8 mouse cellular contexts compared by ENCODE assay signal in the genomic region with DNA sequence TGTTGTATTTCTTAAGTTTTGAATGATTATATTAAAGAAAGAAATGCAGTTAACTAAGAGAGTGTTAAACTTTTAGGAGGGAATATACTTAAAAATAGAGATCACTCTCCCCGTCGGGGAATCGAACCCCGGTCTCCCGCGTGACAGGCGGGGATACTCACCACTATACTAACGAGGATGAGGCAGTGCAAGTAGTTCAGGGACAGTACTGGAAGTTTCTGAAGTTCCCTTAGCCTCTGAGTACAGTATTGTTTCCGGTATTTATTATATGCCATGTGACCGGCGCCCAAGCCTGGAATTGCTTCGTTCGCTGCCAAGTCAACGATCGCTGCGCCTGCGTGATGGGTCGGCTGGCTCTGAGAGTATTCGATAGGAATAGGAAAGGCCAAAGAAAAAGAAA. TPM values are rescaled to one million over a fixed set of nuclear protein-coding genes. Genes with fewer than 3 reads are reported as not detected.
DNase-seq lines count a peak whose midpoint lies in the region; ATAC-seq lines count a peak whose summit lies in the region.

No protein-coding gene starts in this region.

- no peaks in the 10 kb centered on the region for H3K36me3 ChIP-seq in intestine, embryonic 14.5 days (ENCODE audit: control insufficient read depth, insufficient read depth, low read length)

- WGBS in intestine, embryonic 14.5 days = under 1% methylated on average over 19 of the region's 19 CpGs

- peak overlapping the region; percentile 76 for H3K27ac ChIP-seq in intestine, embryonic 14.5 days (ENCODE audit: low read depth)

- H3K4me2 ChIP-seq in intestine, embryonic 14.5 days (ENCODE audit: low read length) = peak overlapping the region; percentile 69

- peak overlapping the region; percentile 51 for H3K9ac ChIP-seq in intestine, embryonic 14.5 days (ENCODE audit: low read length)

- peak overlapping the region; percentile 77 for H3K4me3 ChIP-seq in intestine, embryonic 14.5 days (ENCODE audit: low read depth, low read length)

- H3K27me3 ChIP-seq in intestine, embryonic 14.5 days (replicated peaks; ENCODE audit: control insufficient read depth, insufficient read depth, low read length) = no peaks in the 10 kb centered on the region

- no peaks in the 10 kb centered on the region for H3K4me1 ChIP-seq in intestine, embryonic 14.5 days (replicated peaks; ENCODE audit: control insufficient read depth, insufficient read depth, low read length)

- H3K9me3 ChIP-seq in intestine, embryonic 14.5 days (ENCODE audit: control insufficient read depth, low read length) = no peaks in the 10 kb centered on the region

- intact Hi-C loops in left cerebral cortex, postnatal 10 days (cut with DNase I) = loop anchor here (5.0 kb wide), 1 partner anchor 1577 kb away; no protein-coding TSS in a partner anchor

- peak; percentile 94 for DNase-seq in adrenal gland, adult 2 months
- DNase-seq in embryo, embryonic 11 days = peak; percentile 91
- DNase-seq in gastrocnemius, postnatal 25 days = peak; percentile 61
- DNase-seq in intestine, embryonic 14.5 days (ENCODE audit: low spot score) = peak; percentile 98
- DNase-seq in left cerebral cortex, postnatal 10 days (ENCODE audit: extremely low spot score in 1 of 2, low spot score in 2 of 2) = peak; percentile 86 to 93
- peak; percentile 92 to 93 for DNase-seq in right cerebral cortex, postnatal 10 days (ENCODE audit: low spot score in 2 of 2)
- DNase-seq in urinary bladder, postnatal 14 days (ENCODE audit: low spot score) = peak; percentile 88

- ATAC-seq in intestine, embryonic 14.5 days (replicated peaks; ENCODE audit: low FRiP score, low TSS enrichment, low read depth) = peak; percentile 89
- ATAC-seq in megakaryocyte progenitor cell, adult 5-6 weeks (replicated peaks; ENCODE audit: poor library complexity) = peak; percentile 57

RNA-seq across cellular contexts. Expression of a gene that starts 4.7 kb away (rescaled TPM):
- 1 to 10 TPM; 1.7 to 1.9 TPM for total RNA-seq in adrenal gland, adult 2 months (2021)
- 0.26 and 0.35 TPM in 2 replicates for polyA plus RNA-seq in adrenal gland, adult 2 months (2012; rRNA removed)
- total RNA-seq in gastrocnemius, postnatal 25 days (2021) = under 1 TPM; 0.26 to 0.54 TPM
- polyA plus RNA-seq in intestine, embryonic 14.5 days (2014; fragmentation: Nextera tagmentation; extraction: Ambion mirVana) = 9.8 and 13.8 TPM in 2 replicates
- total RNA-seq in left cerebral cortex, postnatal 10 days (2021) = 1 to 10 TPM; 3.9 to 5.1 TPM
- total RNA-seq in megakaryocyte progenitor cell, adult 5-6 weeks (2015) = 13.3 and 16.1 TPM in 2 replicates
- total RNA-seq in megakaryocyte progenitor cell, adult 5-6 weeks (2017) = 9.2 and 15.1 TPM in 2 replicates

RNA-seq across cellular contexts. Expression of a gene that starts 40.8 kb away (rescaled TPM):
- not detected for total RNA-seq in adrenal gland, adult 2 months (2021)
- polyA plus RNA-seq in adrenal gland, adult 2 months (2012; rRNA removed) = not detected in 2 replicates
- not detected for total RNA-seq in gastrocnemius, postnatal 25 days (2021)
- polyA plus RNA-seq in intestine, embryonic 14.5 days (2014; fragmentation: Nextera tagmentation; extraction: Ambion mirVana) = not detected in 2 replicates
- total RNA-seq in left cerebral cortex, postnatal 10 days (2021) = not detected
- total RNA-seq in megakaryocyte progenitor cell, adult 5-6 weeks (2015) = 0.05 and 0.25 TPM in 2 replicates
- 0.10 TPM in 1 of 2 replicates, not detected in the other for total RNA-seq in megakaryocyte progenitor cell, adult 5-6 weeks (2017)

Comparison
In these comparisons a context has a peak if more than half of its experiments do, and no peak if none do; other contexts are left out.
1. Peak in every context shown above with its lines: DNase-seq, ATAC-seq, H3K4me3 ChIP-seq and H3K27ac ChIP-seq.